Mouse (Mus musculus) liver, adult 2 months (tissue): Measurements from ENCODE around the gene Mgrn1.

Experiments
- CTCF ChIP-seq: fragments of 200-500 bp; IDR thresholded peaks from 2 replicates; pipeline ENCODE4 v1.5.1; 2011; ENCODE audit warnings: low read depth, low read length, control low read depth
- POLR2A ChIP-seq: fragments of 200-500 bp; IDR thresholded peaks from 2 replicates; pipeline ENCODE4 v1.6.1; 2011; ENCODE audit warnings: low read length, control low read depth; ENCODE audit not compliant: insufficient read depth; ENCODE audit errors: extremely low read depth

GRCm38 (mm10) chr16:4910758-4911157 is 24.7 kb downstream of the Mgrn1 start:
- TF ChIP-seq CTCF: no peak
- no peak for TF ChIP-seq POLR2A
